Mouse (Mus musculus) liver, embryonic 11.5 days (tissue): ENCODE results near the gene Jak2. TPM values are rescaled to one million over a fixed set of nuclear protein-coding genes. Genes with fewer than 3 reads are reported as not detected.

Experiments
- ATAC-seq: fragments of 200-750 bp; cut with Nextera tagmentation; replicated peaks from 2 replicates; pipeline ENCODE4 v1.8.0; 2017; ENCODE audit warnings: moderate number of reproducible peaks, mild to moderate bottlenecking, moderate TSS enrichment, moderate library complexity; ENCODE audit not compliant: low FRiP score
- DNase-seq: peaks from one replicate; pipeline ENCODE4 v3.0.0-alpha.2; 2017; ENCODE audit warnings: low spot score
- H3K27ac ChIP-seq: fragments of 300-500 bp; sonication (generic); 2 replicates; pipeline ENCODE4 v1.5.1; 2014; ENCODE audit warnings: mild to moderate bottlenecking, low read depth, low read length, control low read depth
- H3K27me3 ChIP-seq: fragments of 300-500 bp; sonication (generic); replicated peaks from 2 replicates; pipeline ENCODE4 v1.6.1; 2014; ENCODE audit warnings: low read length, mixed read lengths; ENCODE audit not compliant: control insufficient read depth, insufficient read depth
- H3K36me3 ChIP-seq: fragments of 300-500 bp; sonication (generic); 2 replicates; pipeline ENCODE4 v1.6.1; 2014; ENCODE audit warnings: mild to moderate bottlenecking, low read length, moderate library complexity, mixed read lengths; ENCODE audit not compliant: control insufficient read depth, insufficient read depth
- H3K4me1 ChIP-seq: fragments of 300-500 bp; sonication (generic); replicated peaks from 2 replicates; pipeline ENCODE4 v1.6.1; 2014; ENCODE audit warnings: low read length, mixed read lengths; ENCODE audit not compliant: control insufficient read depth, insufficient read depth
- H3K4me2 ChIP-seq: fragments of 300-500 bp; sonication (generic); 2 replicates; pipeline ENCODE4 v1.6.1; 2014; ENCODE audit warnings: mild to moderate bottlenecking, control low read depth, moderate library complexity
- H3K4me3 ChIP-seq: fragments of 300-500 bp; sonication (generic); 2 replicates; pipeline ENCODE4 v1.5.1; 2014; ENCODE audit warnings: low read depth, low read length, control low read depth
- H3K9ac ChIP-seq: fragments of 300-500 bp; sonication (generic); 2 replicates; pipeline ENCODE4 v1.6.1; 2014; ENCODE audit warnings: low read depth, low read length, control low read depth
- H3K9me3 ChIP-seq: fragments of 300-500 bp; sonication (generic); 2 replicates; pipeline ENCODE4 v1.6.1; 2016; ENCODE audit warnings: low read length, inconsistent platforms, mixed read lengths; ENCODE audit not compliant: control insufficient read depth
- WGBS: fragments of 180-500 bp; shearing (Covaris S2); extraction: QIAGEN DNeasy Blood & Tissue Kit; methylation state at CpG from one replicate; pipeline ENCODE4 v1.1.7; 2014; 5-methylcytosine and 5-hydroxymethylcytosine counted together
- polyA plus RNA-seq: library from polyadenylated mRNA; unstranded; fragments of >200 nt; fragmentation: Nextera tagmentation; extraction: Ambion mirVana; gene quantifications from 2 replicates; pipeline ENCODE4 v1.2.1, GENCODE M21; 2014

Jak2 gene
- polyA plus RNA-seq, result 18.1 and 20.2 TPM in 2 replicates

DNA sequence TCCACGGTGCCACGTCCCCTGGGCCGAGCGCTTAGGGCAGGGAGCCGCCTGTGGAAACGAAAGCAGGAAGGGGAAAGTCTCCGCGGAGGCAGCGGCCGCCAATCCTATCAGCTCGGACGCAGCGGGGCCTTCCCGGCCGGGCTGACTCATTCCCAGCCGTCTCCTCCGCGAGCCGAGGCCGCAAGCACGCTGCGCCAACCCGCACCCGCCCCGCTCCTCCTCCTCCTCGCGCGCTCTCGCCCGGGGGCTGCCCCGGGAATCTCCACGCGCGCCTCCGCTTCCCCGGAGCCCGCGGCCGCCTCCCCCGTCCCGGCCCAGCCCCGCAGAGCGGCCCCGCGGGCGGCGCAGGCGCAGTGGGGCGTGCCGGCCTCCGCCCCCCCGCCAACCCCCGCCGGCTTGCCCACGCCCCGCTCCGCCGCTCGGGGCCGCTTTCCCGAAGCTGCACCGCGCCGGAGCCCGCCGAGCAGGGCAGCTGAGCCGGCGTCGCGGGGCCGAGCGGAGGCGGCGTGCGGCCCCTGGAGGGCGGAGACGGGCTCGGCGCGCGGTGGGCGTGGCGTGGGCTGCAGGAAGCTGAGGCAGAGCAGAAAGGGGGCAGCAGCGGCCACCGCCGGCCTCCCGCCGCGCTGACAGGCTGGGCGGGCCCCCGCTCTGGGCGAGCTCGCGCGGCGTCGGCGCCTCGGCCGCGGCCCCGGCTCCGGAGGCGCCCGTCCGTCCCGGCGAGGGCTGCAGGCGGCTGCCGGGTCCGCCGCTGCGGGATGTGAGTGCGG lies at the start of gene Jak2:
TSS of gene Jak2 (plus strand) at position 638 of the 767 bp plus-strand sequence.
- under 1% methylated on average over 80 of the region's 114 CpGs for WGBS
- Histone ChIP-seq H3K27ac (peak within 1 kb of the TSS; percentile 98), H3K9me3 (no peaks in the 10 kb centered on the region), H3K9ac (peak within 1 kb of the TSS; percentile 97), H3K4me1 (peaks cover 25% of the 10 kb centered on the region), H3K27me3 (no peaks in the 10 kb centered on the region), H3K4me2 (peak within 1 kb of the TSS; percentile 59), H3K36me3 (no peaks in the 10 kb centered on the region), H3K4me3 (peak within 1 kb of the TSS; percentile 89)
- DNase-seq, result peak; percentile 91
- ATAC-seq, result peak; percentile 88

- Histone ChIP-seq H3K27ac (peak overlapping the region; percentile 6; the same call in 1 of the 2 replicates), H3K4me1 (peaks cover 17% of the 10 kb centered on the region), H3K9me3 (no peaks in the 10 kb centered on the region), H3K9ac (no peak overlapping the region), H3K36me3 (no peaks in the 10 kb centered on the region), H3K4me2 (no peak overlapping the region), H3K27me3 (no peaks in the 10 kb centered on the region), H3K4me3 (no peak overlapping the region)
- WGBS, result 15% methylated on average over 2 of the region's 2 CpGs
- DNase-seq, result no peak
- peak; percentile 80 for ATAC-seq
These were observed 48.3 kb upstream of the Jak2 start for GRCm38 (mm10) chr19:29203337-29203736.

GRCm38 (mm10) chr19:29204583-29204982 lies 47.0 kb upstream of the Jak2 start:
- Histone ChIP-seq H3K27ac (peak overlapping the region; percentile 45; the same call in 1 of the 2 replicates), H3K9me3 (no peaks in the 10 kb centered on the region), H3K27me3 (no peaks in the 10 kb centered on the region), H3K4me1 (peaks cover 10% of the 10 kb centered on the region), H3K4me3 (no peak overlapping the region), H3K9ac (no peak overlapping the region), H3K36me3 (no peaks in the 10 kb centered on the region), H3K4me2 (no peak overlapping the region)
- DNase-seq (no peak), ATAC-seq (no peak)
- 60% methylated on average over 4 of the region's 4 CpGs for WGBS

GRCm38 (mm10) chr19:29205267-29205666 lies 46.4 kb upstream of the Jak2 start:
- DNase-seq (no peak), ATAC-seq (no peak)
- H3K27me3 ChIP-seq, result no peaks in the 10 kb centered on the region
- H3K27ac ChIP-seq, result no peak overlapping the region
- no peaks in the 10 kb centered on the region for H3K36me3 ChIP-seq
- H3K4me2 ChIP-seq, result no peak overlapping the region
- no peak overlapping the region for H3K9ac ChIP-seq
- 78% methylated on average over 2 of the region's 2 CpGs for WGBS
- peaks cover 6% of the 10 kb centered on the region for H3K4me1 ChIP-seq
- no peak overlapping the region for H3K4me3 ChIP-seq
- H3K9me3 ChIP-seq, result no peaks in the 10 kb centered on the region

GRCm38 (mm10) chr19:29209898-29210297 lies 41.7 kb upstream of the Jak2 start:
- no peaks in the 10 kb centered on the region for H3K36me3 ChIP-seq
- H3K4me3 ChIP-seq, result no peak overlapping the region
- no peak for ATAC-seq
- DNase-seq, result no peak
- no peak overlapping the region for H3K4me2 ChIP-seq
- no peak overlapping the region for H3K27ac ChIP-seq
- no peaks in the 10 kb centered on the region; the same call in 1 of the 2 replicates for H3K4me1 ChIP-seq
- WGBS, result 73% methylated on average over 7 of the region's 7 CpGs
- H3K9ac ChIP-seq, result no peak overlapping the region
- H3K9me3 ChIP-seq, result no peaks in the 10 kb centered on the region
- H3K27me3 ChIP-seq, result no peaks in the 10 kb centered on the region

GRCm38 (mm10) chr19:29210319-29210718 lies 41.3 kb upstream of the Jak2 start:
- Histone ChIP-seq H3K4me1 (no peaks in the 10 kb centered on the region), H3K4me3 (no peak overlapping the region), H3K9ac (no peak overlapping the region), H3K9me3 (no peaks in the 10 kb centered on the region), H3K27me3 (no peaks in the 10 kb centered on the region), H3K4me2 (no peak overlapping the region), H3K36me3 (no peaks in the 10 kb centered on the region), H3K27ac (no peak overlapping the region)
- 93% methylated on average over 9 of the region's 9 CpGs for WGBS
- ATAC-seq (no peak), DNase-seq (no peak)

- Histone ChIP-seq H3K4me2 (no peak overlapping the region), H3K9me3 (no peaks in the 10 kb centered on the region), H3K36me3 (no peaks in the 10 kb centered on the region), H3K27ac (no peak overlapping the region), H3K4me3 (no peak overlapping the region), H3K4me1 (no peaks in the 10 kb centered on the region), H3K27me3 (no peaks in the 10 kb centered on the region), H3K9ac (no peak overlapping the region)
- no peak for ATAC-seq
- no peak for DNase-seq
- WGBS, result 77% methylated on average over 8 of the region's 8 CpGs
These were observed 35.7 kb upstream of the Jak2 start for GRCm38 (mm10) chr19:29215811-29216509.

- H3K36me3 ChIP-seq, result no peaks in the 10 kb centered on the region
- H3K27ac ChIP-seq, result no peak overlapping the region
- no peak overlapping the region for H3K9ac ChIP-seq
- no peak overlapping the region for H3K4me2 ChIP-seq
- H3K27me3 ChIP-seq, result no peaks in the 10 kb centered on the region
- no peak for DNase-seq
- H3K4me3 ChIP-seq, result no peak overlapping the region
- no peak for ATAC-seq
- H3K4me1 ChIP-seq, result no peaks in the 10 kb centered on the region
- whole genome bisulfite sequencing, result 62% methylated on average over 4 of the region's 4 CpGs
- H3K9me3 ChIP-seq, result no peaks in the 10 kb centered on the region
These were observed 29.8 kb upstream of the Jak2 start for GRCm38 (mm10) chr19:29221867-29222266.
